Mouse (Mus musculus) liver, adult 2 months (tissue): ENCODE data around the gene Morn4. TPM values are rescaled to one million over a fixed set of nuclear protein-coding genes. Genes with fewer than 3 reads are reported as not detected.
A peak's percentile ranks its signal among the peaks of the same experiment; 100 is the strongest.

Experiments used
- DNase-seq: peaks from one replicate; pipeline ENCODE4 v3.0.0-alpha.2; 2011; ENCODE audit warnings: low read depth, low spot score; ENCODE audit errors: extremely low read depth
- H3K27ac ChIP-seq: fragments of 200-500 bp; replicated peaks from 2 replicates; pipeline ENCODE4 v1.5.1; 2012; ENCODE audit warnings: low read depth, mild to moderate bottlenecking, control low read depth, inconsistent platforms, low read length; ENCODE audit not compliant: insufficient read depth
- H3K27me3 ChIP-seq: fragments of 200-500 bp; 2 replicates; pipeline ENCODE4 v1.6.1; 2012; ENCODE audit warnings: mild to moderate bottlenecking, moderate library complexity, low read length, inconsistent platforms; ENCODE audit not compliant: control insufficient read depth, insufficient read depth
- H3K36me3 ChIP-seq: fragments of 200-500 bp; 2 replicates; pipeline ENCODE4 v1.6.1; 2012; ENCODE audit warnings: low read length, inconsistent platforms; ENCODE audit not compliant: control insufficient read depth, insufficient read depth
- H3K4me1 ChIP-seq: fragments of 200-500 bp; 2 replicates; pipeline ENCODE4 v1.6.1; 2011; ENCODE audit warnings: low read length; ENCODE audit not compliant: control insufficient read depth, insufficient read depth
- H3K4me3 ChIP-seq: fragments of 200-500 bp; 2 replicates; pipeline ENCODE4 v1.5.1; 2011; ENCODE audit warnings: low read depth, mild to moderate bottlenecking, control low read depth, low read length, moderate library complexity; ENCODE audit not compliant: insufficient read depth
- H3K79me2 ChIP-seq: fragments of 200-500 bp; 2 replicates; pipeline ENCODE4 v1.6.1; 2012; ENCODE audit warnings: inconsistent platforms, mild to moderate bottlenecking, low read length, moderate library complexity; ENCODE audit not compliant: control insufficient read depth, insufficient read depth
- H3K9ac ChIP-seq: fragments of 200-500 bp; 2 replicates; pipeline ENCODE4 v1.6.1; 2012; ENCODE audit warnings: low read depth, mild to moderate bottlenecking, control low read depth, inconsistent platforms, low read length
- CTCF ChIP-seq: fragments of 200-500 bp; IDR thresholded peaks from 2 replicates; pipeline ENCODE4 v1.5.1; 2011; ENCODE audit warnings: low read depth, low read length, control low read depth
- POLR2A ChIP-seq: fragments of 200-500 bp; IDR thresholded peaks from 2 replicates; pipeline ENCODE4 v1.6.1; 2011; ENCODE audit warnings: low read length, control low read depth; ENCODE audit not compliant: insufficient read depth; ENCODE audit errors: extremely low read depth
- WGBS: fragments of 180-500 bp; shearing (Covaris S2); methylation state at CpG from one replicate; pipeline ENCODE4 v1.1.7; 2018; 5-methylcytosine and 5-hydroxymethylcytosine counted together
- polyA plus RNA-seq: library from polyadenylated mRNA; depleted of rRNA; stranded (reverse); fragments of >200 nt; gene quantifications from 2 replicates; pipeline ENCODE4 v1.2.3, GENCODE M21; 2012
- total RNA-seq: library from RNA; depleted of rRNA; stranded (reverse); fragments of >200 nt; gene quantifications from 2 replicates; pipeline ENCODE4 v1.2.3, GENCODE M21; 2014

The Morn4 gene
- total and polyA plus RNA-seq, 2 experiments = 0.09 to 0.44 TPM

- TF ChIP-seq POLR2A = peak; percentile 90
- TF ChIP-seq CTCF = no peak
- under 1% methylated on average over 54 of the region's 54 CpGs for WGBS
- Histone ChIP-seq H3K4me1 (peaks cover 17% of the 10 kb centered on the region), H3K36me3 (peaks cover 4% of the 10 kb centered on the region; the same call in 1 of the 2 replicates), H3K4me3 (peak within 1 kb of the TSS; percentile 56), H3K27ac (peak within 1 kb of the TSS; percentile 91), H3K79me2 (peaks cover 5% of the 10 kb centered on the region; the same call in 1 of the 2 replicates), H3K27me3 (no peaks in the 10 kb centered on the region), H3K9ac (peak within 1 kb of the TSS; percentile 80)
- peak; percentile 97 for DNase-seq
Observed at GRCm38 (mm10) chr19:42128787-42129508, 42.8 kb upstream of the Morn4 start, which contains the start of gene Avpi1. Avpi1 (minus strand) TSS chr19:42129059.

- WGBS = 4% methylated on average over 23 of the region's 23 CpGs
- Histone ChIP-seq H3K36me3 (peaks cover 11% of the 10 kb centered on the region), H3K27ac (peak overlapping the region; percentile 91), H3K4me3 (peak overlapping the region; percentile 56), H3K4me1 (peaks cover 17% of the 10 kb centered on the region), H3K9ac (peak overlapping the region; percentile 80), H3K79me2 (peaks cover 5% of the 10 kb centered on the region; the same call in 1 of the 2 replicates), H3K27me3 (no peaks in the 10 kb centered on the region)
- no peak for TF ChIP-seq CTCF
- TF ChIP-seq POLR2A = no peak
- DNase-seq = peak; percentile 53
Observed at GRCm38 (mm10) chr19:42128052-42128740, 42.0 kb upstream of the Morn4 start.

- H3K9ac ChIP-seq = no peak overlapping the region
- DNase-seq = peak; percentile 50
- peak overlapping the region; percentile 59 for H3K27ac ChIP-seq
- H3K4me3 ChIP-seq = no peak overlapping the region
- H3K27me3 ChIP-seq = no peaks in the 10 kb centered on the region
- TF ChIP-seq CTCF (no peak), POLR2A (no peak)
- H3K36me3 ChIP-seq = peaks cover 18% of the 10 kb centered on the region
- peaks cover 5% of the 10 kb centered on the region; the same call in 1 of the 2 replicates for H3K79me2 ChIP-seq
- 44% methylated on average over 5 of the region's 5 CpGs for WGBS
- H3K4me1 ChIP-seq = peaks cover 17% of the 10 kb centered on the region
Observed at GRCm38 (mm10) chr19:42127024-42127423, 40.9 kb upstream of the Morn4 start.

- Histone ChIP-seq H3K27me3 (no peaks in the 10 kb centered on the region), H3K79me2 (peaks cover 5% of the 10 kb centered on the region; the same call in 1 of the 2 replicates), H3K27ac (0 out of 2 replicates have a peak overlapping the region, but pooled peaks have one; percentile 59), H3K9ac (no peak overlapping the region), H3K4me3 (no peak overlapping the region), H3K36me3 (peaks cover 20% of the 10 kb centered on the region), H3K4me1 (peaks cover 17% of the 10 kb centered on the region)
- 93% methylated on average over 6 of the region's 6 CpGs for WGBS
- no peak for DNase-seq
- TF ChIP-seq CTCF = no peak
- no peak for TF ChIP-seq POLR2A
Observed at GRCm38 (mm10) chr19:42126219-42126605, 40.1 kb upstream of the Morn4 start.

- Histone ChIP-seq H3K4me1 (peaks cover 17% of the 10 kb centered on the region), H3K36me3 (peaks cover 20% of the 10 kb centered on the region), H3K9ac (no peak overlapping the region), H3K27ac (no peak overlapping the region), H3K79me2 (peaks cover 5% of the 10 kb centered on the region; the same call in 1 of the 2 replicates), H3K27me3 (no peaks in the 10 kb centered on the region), H3K4me3 (no peak overlapping the region)
- TF ChIP-seq POLR2A (no peak), CTCF (no peak)
- 86% methylated on average over 11 of the region's 11 CpGs for WGBS
- DNase-seq = no peak
Observed at GRCm38 (mm10) chr19:42125501-42126218, 39.5 kb upstream of the Morn4 start.
